Mouse (Mus musculus): ENCODE measurements around the gene Sinhcaf.
"Not testable (repeated sequence)": the region's sequence is repeated elsewhere in the genome, so short reads cannot be mapped to it uniquely, and the experiment has no call there.

Gene Sinhcaf

DNA sequence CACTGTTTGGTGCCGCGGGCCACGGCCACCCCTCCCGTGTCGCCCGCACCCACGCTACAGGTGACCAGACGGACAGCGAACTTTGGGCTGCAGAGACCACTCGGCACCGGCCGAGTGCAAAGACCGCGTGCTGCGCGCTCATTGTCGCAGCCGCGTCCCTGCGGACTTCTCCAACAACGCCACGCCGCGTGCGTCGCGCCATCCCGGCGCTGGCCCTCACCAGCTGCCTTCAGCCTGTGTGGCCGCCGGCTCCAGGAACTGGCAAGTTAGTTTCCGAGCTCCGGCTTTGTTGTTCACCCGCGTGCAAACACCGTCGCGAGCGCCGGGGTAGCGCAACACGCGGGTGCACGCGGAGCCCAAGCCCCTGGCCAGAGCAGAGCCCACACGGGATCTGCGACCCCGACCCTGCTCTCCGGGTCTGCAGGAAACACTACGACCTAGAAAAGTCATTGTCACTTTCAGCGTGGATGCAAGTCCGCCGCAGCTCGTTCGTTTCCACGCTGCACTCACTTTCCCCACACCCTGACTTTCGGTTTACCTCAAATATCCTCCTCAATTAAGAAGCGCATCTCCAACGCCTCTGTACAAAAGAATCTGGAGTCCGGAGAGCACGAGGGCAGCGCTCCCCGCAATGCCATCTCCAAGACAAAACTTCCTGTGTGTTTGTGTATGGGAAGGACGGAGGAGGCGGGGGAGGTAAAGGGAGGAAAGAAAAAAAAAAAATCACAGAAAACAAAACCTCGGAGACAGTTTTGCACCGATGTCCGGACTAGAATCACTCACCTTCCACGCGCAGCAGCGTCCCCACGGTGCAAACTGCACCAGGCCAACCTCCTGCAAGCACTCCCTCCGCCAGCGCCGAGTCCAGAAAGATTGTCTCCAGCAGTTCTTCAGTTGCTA, 508 bp downstream of the Sinhcaf start:
- DNase-seq (ENCODE audit: low spot score), result peak; percentile 72

DNA sequence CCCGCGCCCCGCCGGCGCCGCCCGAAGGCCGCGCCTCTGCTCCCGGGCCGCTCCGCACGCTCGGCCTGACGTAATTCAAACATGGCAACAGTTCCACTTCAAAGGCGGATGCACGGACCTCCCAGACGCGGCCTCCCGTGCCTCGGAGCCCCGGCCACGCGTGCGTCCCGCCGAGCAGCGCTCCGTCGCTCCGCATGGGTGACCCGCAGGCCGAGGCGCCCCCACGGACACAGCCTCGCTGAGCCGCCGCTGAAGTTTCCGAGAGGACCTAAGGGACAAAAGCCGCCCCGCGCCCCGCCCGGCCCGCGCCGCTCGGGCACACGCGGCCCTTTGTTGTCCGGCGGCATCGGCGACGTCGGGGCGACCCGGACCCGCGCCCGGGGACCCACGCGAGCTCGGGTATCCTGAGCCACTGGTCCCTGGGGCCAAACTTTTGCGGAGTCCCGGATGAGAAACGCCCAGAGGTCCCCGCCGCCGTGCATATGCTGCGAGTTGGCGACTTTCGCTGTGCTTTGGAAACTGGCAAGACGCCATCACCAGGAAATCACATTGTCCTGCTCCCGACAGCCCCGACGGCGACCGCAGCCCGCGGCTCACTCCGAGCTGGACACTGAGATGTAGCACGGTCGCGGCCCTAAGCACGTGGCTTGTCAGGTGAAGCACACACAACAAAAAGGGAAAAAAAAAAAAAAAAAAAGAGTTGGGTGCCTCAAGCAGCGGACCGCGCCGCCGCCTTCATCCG, 1.3 kb downstream of the Sinhcaf start:
- peak; percentile 70 for DNase-seq (ENCODE audit: low spot score)

DNA sequence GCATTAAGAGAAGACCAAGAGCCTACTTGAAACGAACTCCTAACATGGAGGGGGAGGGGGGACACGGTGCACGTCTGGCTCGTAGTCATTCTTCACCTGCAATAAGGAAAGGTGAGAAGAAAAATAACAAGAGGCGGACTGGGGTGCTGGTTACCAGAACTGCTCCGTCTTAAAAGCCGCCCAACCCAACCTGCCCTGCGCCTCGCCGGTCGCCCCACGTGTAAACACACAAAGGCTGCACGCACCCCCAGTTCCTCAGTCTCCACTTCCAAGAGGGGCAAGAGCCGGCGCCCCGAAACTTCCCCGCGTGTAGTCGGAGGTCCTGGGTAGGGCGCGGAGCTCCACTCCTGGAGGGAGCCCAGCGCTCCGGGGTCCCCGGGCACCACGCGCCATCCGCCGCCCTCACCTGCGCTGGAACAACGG, 1.9 kb downstream of the Sinhcaf start:
- DNase-seq (ENCODE audit: low spot score), result no peak

DNA sequence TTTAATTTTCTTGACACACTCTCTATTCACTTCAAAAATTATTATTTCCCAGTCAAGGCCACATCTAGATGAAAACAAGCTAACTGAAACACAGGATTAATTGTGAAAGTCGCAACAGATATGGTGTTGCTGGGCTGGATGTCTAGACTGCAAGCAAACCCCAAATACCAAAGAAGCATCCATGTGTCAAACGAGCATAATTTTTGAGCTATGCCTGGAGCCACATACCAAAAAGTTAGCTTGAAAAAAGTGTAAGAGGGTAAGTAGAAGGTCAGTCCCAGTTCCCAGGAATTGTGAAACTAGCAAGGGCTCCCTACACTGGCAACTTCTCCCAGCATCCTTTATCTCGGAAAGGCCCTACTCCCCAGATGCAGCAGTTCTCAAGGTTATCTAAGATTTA, 2.6 kb downstream of the Sinhcaf start:
- peak; percentile 40 for DNase-seq (ENCODE audit: low spot score)

DNA sequence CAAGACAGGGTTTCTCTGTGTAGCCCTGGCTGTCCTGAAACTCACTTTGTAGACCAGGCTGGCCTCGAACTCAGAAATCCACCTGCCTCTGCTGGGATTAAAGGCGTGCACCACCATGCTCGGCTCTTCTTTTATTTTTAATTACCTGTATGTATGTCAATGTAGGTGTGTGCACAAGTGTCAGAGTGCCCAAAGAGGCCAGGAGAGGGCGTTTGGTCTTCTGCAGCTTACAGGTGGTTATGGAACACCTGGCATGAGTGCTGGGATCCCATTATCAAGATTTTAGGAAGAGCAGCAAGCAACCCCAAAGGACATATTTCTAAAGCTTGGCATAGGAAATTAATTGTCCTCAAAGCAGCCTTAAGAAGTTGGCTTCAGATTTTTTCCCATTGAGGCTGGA, 3.9 kb downstream of the Sinhcaf start:
- no peak for DNase-seq (ENCODE audit: low spot score)

DNA sequence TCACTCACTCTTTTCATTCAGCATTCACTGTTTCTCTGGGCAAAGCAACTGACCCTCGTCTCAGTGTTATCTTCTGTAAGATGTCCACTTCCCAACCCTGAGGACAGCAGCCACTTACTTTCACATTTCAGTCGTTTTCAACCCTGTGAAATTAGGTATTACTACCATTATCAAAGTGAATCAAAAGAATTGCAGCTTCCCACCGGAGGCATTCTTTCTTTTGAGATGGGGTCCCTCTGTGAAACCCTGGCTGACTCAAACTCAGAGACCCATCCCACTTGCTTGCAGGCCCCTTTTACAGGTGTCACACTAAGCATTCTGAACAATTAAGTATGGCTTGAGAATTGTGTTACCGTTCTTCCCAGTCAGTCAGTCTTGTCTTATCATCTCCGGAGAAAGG, 4.4 kb downstream of the Sinhcaf start:
- DNase-seq (ENCODE audit: low spot score), result no peak

DNA sequence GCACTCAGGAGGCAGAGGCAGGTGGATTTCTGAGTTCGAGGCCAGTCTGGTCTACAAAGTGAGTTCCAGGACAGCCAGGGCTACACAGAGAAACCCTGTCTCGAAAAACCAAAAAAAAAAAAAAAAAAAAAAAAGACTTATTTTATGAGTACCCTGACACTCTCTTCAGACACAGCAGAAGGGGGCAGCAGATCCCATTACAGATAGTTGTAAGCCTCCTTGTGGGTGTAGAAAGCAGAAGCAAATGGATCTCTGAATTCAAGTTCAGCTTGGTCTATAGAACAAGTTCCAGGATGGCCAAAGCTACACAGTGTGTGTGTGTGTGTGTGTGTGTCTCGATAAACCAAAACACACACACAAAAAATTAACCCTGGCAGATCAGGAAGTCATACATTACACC, 5.9 kb downstream of the Sinhcaf start:
- not testable (repeated sequence) for DNase-seq (ENCODE audit: low spot score)

DNA sequence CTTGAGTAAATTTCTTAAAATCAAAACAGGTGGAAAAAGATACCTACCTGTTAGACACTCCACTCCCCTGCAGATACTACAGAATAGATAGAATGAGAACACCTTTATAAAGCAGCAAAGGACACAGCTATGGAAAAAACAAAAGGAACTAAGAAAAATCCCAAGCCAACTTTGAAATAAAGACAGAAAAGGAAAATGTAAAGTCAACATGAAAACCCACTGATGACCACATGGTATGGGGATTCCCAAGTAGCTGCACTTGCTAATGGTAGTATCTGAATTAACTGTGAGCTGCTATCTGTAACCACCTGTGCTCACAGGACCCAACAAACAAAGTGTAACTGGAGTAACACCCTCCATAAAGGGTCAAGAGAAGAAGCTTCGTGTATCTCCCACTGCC, 8.6 kb downstream of the Sinhcaf start:
- no peak for DNase-seq (ENCODE audit: low spot score)

DNA sequence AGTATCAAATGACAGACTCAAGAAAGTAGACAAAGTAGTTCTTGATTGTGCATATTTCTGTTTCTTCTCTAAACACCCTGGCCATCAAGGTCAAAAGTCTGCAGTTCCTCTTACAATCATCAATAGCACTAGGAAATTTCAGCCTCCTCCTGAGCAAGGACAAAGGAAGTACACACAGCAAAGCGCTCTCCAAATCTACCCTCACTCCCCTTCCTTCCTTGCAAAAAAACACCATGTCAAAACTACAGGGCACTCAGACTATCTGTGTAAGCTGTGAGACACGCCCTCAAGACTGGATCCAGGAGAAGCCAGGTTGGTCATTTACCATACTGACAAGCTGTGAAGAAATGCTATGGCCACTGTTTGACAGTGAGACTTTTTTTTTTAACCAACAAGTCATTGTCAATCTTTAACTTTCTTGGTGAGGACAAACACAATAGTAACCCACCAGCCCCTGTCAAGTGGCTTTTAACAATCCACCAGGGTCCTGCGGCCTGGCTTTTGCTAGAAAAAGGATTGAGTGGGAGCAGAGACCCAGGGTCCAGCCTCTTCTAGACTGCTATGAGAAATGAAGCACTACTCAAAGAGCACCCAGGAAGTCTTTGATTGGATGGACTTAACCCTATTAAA, 11.2 kb downstream of the Sinhcaf start:
- DNase-seq (ENCODE audit: low spot score), result no peak

DNA sequence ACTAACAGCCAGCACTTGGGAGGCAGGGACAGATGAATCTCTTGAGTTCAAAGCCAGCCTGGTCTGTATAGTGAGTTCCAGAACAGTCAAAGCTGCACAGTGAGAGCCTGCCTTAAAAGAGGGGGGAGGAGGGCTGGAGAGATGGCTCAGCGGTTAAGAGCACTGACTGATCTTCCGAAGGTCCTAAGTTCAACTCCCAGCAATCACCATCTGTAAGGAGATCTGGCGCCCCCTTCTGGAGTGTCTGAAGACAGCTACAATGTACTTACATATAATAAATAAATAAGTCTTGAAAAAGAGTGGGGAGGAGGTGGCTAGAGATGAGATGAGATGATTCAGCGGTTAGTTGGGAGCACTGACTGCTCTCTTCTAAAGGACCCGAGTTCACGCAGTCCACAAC, 15.0 kb downstream of the Sinhcaf start:
- peak; percentile 48 for DNase-seq (ENCODE audit: low spot score)

DNA sequence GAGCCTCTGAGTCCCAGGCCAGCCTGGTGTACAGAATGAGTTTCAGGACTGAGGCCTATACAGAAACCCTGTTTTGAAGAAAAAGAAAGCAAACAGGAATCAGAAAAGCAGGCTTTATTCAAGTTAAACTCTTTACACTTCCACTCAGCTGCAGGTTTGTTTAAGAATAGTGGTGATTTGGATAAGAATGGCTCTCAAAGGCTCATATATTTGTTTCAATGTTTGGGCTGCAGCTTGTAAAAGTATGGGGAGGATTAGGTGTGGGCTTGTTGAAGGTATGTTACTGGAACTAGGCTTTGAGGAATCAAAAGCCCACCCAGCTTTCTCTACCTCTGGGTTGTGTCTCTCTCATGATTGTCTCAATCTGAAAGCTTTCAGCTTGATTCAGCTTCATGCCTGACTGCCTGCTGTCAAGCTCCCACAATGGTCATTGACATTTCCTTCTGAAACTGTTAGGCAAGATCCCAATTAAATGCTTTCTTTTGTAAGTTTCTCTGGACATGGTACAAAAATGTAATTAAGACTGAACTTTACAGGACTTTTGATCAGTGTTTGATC, 27.3 kb downstream of the Sinhcaf start:
- DNase-seq (ENCODE audit: low spot score), result no peak

DNA sequence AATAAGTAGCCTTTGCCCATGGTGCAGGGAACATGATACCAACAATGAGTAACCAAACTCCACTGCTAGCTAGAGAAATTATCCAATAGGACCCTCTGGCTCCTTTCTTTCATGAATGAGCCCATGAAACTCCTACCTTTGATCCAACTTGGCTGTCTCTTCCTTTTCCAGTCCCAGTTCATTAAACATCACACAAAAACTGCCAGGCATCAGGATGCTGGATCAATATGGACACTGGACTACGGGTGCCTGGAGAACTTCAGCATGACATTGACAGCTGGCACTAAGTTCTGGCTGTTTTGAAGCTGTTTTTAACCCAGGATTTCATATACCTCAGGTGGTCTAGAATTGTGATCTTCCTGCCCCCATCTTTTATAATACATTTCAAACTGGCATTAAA, 28.6 kb downstream of the Sinhcaf start:
- DNase-seq (ENCODE audit: low spot score), result no peak

DNA sequence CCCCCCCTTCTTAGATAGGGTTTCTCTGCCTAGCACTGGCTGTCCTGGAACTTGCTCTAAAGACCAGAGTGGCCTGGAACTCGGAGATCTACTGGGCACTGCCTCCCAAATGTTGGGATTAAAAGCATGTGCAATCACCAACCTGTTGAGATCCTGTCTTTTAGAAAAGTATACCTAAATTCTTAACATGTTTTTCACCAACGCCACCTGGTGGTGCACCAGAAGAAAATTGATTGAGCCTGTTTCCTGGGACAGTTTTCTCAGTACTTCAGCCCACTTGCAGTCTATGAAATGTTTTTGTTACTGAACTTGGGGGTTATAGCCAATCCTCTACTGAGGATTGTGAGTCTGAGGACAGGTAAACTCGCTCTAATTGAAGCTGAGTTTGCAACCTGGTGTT, 29.4 kb downstream of the Sinhcaf start:
- peak; percentile 45 for DNase-seq (ENCODE audit: low spot score)

DNA sequence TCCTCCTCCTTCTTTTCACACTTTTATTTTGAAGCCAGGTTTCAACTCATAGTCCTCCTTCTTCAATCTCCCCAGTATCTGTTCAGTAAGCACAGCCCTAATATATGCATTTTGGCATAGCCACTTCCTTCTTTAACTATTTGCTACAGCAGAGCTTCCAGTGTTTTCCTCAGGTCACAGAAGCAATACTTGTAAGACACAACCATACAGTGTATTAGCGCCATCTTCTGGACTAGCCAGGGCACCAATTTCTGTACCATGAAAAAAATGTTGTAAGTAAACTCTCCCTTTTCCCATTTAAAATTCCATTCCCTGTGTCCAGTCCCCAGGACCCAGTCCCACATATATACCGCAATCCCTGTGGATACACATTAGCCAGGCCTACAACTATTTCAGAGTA, 32.3 kb downstream of the Sinhcaf start:
- DNase-seq (ENCODE audit: low spot score), result peak; percentile 88

DNA sequence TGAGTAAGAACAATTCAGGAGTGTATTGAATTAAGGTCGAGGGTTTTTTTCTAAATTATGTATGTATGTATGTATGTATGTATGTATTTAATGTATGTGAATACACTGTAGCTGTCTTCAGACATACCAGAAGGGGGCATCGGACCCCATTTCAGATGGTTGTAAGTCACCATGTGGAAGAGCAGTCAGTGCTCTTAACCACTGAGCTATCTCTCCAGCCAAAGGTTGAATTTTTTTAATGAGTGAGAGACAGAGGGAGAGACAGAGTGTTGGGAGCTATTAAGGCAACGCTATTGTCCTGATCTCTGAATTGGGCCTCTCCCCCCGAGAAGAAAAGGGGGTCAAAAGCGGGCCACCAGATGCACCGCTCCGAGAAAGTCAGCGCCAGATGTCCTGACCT, 34.4 kb downstream of the Sinhcaf start:
- not testable (repeated sequence) for DNase-seq (ENCODE audit: low spot score)

DNA sequence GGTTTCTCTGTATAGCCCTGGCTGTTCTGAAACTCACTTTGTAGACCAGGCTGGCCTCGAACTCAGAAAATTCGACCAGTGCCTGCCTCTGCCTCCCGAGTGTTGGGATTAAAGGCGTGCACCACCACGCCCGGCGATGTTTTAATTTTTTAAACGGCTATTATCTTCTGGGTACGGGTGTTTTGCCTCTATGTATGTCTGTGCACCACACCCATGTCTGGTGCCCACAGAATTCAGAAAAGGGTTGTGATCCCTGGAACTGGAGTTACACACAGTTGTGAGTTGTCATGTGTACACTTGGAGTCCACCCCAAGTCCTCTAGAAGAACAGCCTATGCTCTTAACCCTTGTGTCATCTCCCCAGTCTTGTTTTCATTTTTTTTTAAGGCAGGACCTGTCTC, 39.3 kb downstream of the Sinhcaf start:
- DNase-seq (ENCODE audit: low spot score), result no peak

DNA sequence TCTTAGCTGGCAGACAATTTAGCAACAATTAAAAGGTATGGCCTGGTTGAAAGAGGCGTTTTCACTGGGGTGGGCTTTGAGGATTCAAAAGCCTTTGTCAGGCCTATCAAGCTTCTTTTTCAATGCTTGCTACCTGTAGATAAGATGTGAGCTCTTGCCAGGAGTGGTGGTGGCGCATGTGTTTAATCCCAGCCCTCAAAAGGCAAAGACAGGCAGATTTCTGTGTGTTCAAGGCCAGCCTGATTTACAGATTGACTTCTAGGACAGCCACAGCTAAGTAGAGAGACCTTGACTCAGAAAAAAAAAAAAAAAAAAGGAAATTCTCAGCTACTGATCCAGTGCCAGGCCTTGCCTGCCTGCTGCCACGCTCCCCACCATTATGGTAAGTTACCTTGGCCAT, 43.5 kb downstream of the Sinhcaf start:
- DNase-seq (ENCODE audit: low spot score), result no peak

DNA sequence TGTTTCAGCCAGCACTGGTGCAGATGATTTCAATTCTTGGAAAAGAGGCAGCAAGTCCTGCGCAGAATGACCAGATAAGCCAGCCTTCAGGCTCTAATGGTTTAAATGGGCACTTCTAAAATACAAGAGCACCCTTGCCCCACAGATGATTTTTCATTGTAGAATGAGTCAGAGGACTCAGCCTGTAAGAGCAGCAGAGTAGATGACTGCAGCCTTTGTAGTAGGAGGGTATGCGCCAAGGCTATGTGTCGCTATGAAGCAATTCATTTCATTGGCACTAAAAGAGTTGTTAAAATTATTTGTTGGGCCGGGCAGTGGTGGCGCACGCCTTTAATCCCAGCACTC, 49.8 kb downstream of the Sinhcaf start:
- DNase-seq (ENCODE audit: low spot score), result no peak

DNA sequence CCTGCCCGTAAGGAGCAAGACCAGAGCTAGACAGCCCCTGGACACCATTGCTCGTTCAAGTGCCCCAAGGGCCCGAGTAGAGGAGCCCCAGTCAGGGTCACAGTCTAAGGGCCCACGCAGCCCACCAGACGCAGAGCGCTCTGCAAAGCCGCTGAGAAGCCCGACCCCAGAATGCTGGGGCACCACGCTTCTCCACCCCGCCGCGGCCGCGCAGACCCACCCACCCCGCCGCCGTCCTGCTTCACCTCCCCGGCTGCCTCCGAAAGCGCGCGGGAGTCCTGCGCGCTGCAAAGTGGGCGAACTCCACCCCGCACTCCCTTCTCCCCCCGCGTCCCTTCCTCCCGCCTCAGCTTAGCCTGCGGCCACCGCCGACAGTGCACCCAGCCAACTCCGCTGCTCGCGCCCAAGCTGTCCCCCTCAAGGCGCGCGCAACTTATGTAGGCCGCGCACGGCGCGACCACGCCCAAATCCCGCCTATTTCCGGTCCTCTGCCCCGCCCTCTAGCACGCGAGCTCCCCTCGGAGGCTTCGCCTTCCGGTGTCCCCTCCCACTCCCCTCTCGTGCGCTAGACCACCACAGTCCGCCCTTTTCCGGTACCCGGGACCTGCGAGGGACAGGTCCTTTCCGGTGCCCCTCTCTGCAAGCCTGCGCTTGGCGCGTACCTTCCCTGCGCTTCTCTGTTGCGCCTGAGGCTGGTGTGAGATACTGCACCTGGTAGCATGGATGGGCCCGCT, 50.3 kb downstream of the Sinhcaf start, which contains the start of gene Caprin2:
Gene Caprin2, minus strand, starts transcription at position 465 of the 734 bp plus-strand sequence.
- peak; percentile 97 for DNase-seq (ENCODE audit: low spot score)

DNA sequence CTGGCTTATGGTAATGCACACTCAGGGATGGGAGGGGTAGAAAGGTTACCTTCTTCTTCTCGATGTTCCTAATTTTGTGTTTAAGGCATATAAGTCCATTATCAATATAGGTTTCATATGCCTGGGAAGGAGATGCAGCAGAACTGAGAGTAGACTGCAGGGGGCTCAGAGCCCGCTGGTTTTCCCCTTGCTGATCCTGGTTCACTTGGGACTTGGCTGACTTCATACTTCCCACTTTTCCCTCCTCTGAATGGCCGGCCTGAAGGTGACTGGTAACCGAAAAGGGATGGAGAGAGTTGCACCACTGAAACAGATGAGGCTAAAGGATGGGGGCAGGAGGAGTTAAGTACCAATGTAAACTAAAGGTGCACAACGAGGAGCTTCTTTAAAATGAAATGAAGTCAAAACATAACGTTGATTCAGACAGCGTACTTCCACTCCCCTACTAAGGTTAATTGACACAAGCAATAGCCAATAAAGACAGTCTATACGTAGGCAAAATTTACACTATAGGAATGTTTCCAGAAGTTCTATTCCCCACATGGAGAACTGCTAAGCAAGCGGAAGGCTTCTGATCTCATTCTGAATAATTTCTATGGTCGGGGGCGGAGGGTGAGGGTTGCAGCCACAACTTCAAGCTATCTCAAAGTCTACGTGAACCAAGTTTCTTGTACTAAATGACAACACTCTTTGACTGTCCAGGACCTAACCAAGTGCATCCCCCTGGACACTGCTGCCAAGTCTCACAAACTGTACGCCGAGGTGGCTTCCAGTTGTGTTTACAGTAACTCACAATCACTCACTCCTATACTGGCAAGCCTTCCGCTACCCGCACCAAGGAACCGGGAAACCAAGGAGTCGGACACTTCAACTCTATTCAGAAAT, 51.1 kb downstream of the Sinhcaf start:
- DNase-seq (ENCODE audit: low spot score), result peak; percentile 32

DNA sequence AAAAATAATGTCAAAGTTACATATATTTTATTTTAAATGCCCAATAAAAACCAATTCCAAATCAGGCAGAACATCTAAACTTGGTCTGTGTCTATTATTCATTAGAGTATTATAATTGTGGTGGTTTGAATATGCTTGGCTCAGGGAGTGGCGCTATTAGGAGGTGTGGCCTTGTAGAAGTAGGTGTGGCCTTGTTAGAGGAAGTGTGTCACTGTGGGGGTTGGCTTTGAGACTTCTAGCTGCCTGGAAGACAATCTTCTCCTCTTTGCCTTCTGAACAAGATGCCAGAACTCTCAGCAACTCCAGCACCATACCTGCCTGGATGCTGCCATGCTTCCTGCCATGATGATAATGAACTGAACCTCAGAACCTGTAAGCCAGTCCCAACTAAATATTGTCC, 72.4 kb downstream of the Sinhcaf start:
- DNase-seq (ENCODE audit: low spot score), result no peak
